18 mouse cellular contexts compared by ENCODE assay signal in genomic region chr5:135120753-135121152, GRCm38 (mm10). TPM values are rescaled to one million over a fixed set of nuclear protein-coding genes. Genes with fewer than 3 reads are reported as not detected.
DNase-seq lines count a peak whose midpoint lies in the region; ATAC-seq and TF ChIP-seq lines count a peak whose summit lies in the region.
"Had no signal": no experiment of that assay in that cellular context is flagged by ENCODE, and none has a peak within 500 bp of the region (broad histone marks: within the 10 kb centered on the region; RNA-seq: fewer than 3 reads in every experiment).

No protein-coding gene starts in this region.

- H3K36me3 ChIP-seq in MEL (ENCODE audit: control insufficient read depth in 1 of 2, insufficient read depth in 2 of 2, low read length in 2 of 2): no peaks in the 10 kb centered on the region
- H3K36me3 ChIP-seq: limb, embryonic 12.5 days; neural tube, embryonic 13.5 days had no signal

- TF ChIP-seq EP300 in MEL (IDR thresholded peaks at IDR 0.05; ENCODE audit: low read depth in 1 of 2, low read length in 2 of 2): no peak

- TF ChIP-seq CTCF in layer of hippocampus, adult 2 months (conservative IDR thresholded peaks at IDR 0.05): peak; percentile 32
- peak; percentile 17 to 61 (median 21); a peak in 4 of 6 replicates for TF ChIP-seq CTCF in MEL (IDR thresholded peaks at IDR 0.05 in 2 of 3, conservative IDR thresholded peaks at IDR 0.05 in 1 of 3; ENCODE audit: control insufficient read depth in 1 of 3, insufficient read depth in 1 of 3, low read depth in 2 of 3, low read length in 3 of 3, poor library complexity in 1 of 3, severe bottlenecking in 1 of 3)

- H3K9me3 ChIP-seq in MEL (replicated peaks; ENCODE audit: insufficient read depth, low read length): no peaks in the 10 kb centered on the region
- H3K9me3 ChIP-seq: limb, embryonic 12.5 days; neural tube, embryonic 13.5 days had no signal

- peaks cover 0 to 4% of the 10 kb centered on the region in 2 experiments; a peak in 2 of 4 replicates for H3K27me3 ChIP-seq in MEL (ENCODE audit: control insufficient read depth in 1 of 2, insufficient read depth in 2 of 2, low read length in 2 of 2)

- TF ChIP-seq RAD21 in MEL (IDR thresholded peaks at IDR 0.05; ENCODE audit: low read depth, low read length): peak; percentile 41

- H3K4me1 ChIP-seq in MEL (ENCODE audit: control insufficient read depth in 1 of 2, insufficient read depth in 2 of 2, low read length in 2 of 2): no peaks in the 10 kb centered on the region; a peak in 1 of 4 replicates
- H3K4me1 ChIP-seq: limb, embryonic 12.5 days; neural tube, embryonic 13.5 days had no signal

- no peak overlapping the region for H3K27ac ChIP-seq in layer of hippocampus, adult 2 months
- no peak overlapping the region for H3K27ac ChIP-seq in MEL (ENCODE audit: control insufficient read depth, low read depth, low read length)
- H3K27ac ChIP-seq: heart, adult 2 months; limb, embryonic 12.5 days; neural tube, embryonic 13.5 days had no signal

- H3K79me2 ChIP-seq in MEL (ENCODE audit: control insufficient read depth, insufficient read depth, low read length, poor library complexity): no peaks in the 10 kb centered on the region

- 0 out of 2 replicates have a peak, but pooled peaks have one; percentile 35 for ATAC-seq in megakaryocyte-erythroid progenitor cell, adult 5-6 weeks (replicated peaks; ENCODE audit: low FRiP score, low TSS enrichment, poor library complexity, severe bottlenecking)
- ATAC-seq: forebrain, embryonic 16.5 days; hindbrain, embryonic 16.5 days had no signal

- H3K9ac ChIP-seq in MEL (ENCODE audit: control insufficient read depth, low read depth, low read length, poor library complexity, severe bottlenecking): no peak overlapping the region
- H3K9ac ChIP-seq: limb, embryonic 12.5 days; neural tube, embryonic 13.5 days had no signal

- TF ChIP-seq POLR2A in MEL (IDR thresholded peaks at IDR 0.05; ENCODE audit: control insufficient read depth in 1 of 2, insufficient read depth in 1 of 2, low read depth in 1 of 2, low read length in 2 of 2, poor library complexity in 1 of 2): no peak

- H3K4me3 ChIP-seq in layer of hippocampus, adult 2 months: no peak overlapping the region
- H3K4me3 ChIP-seq in MEL (ENCODE audit: control insufficient read depth in 1 of 2, insufficient read depth in 1 of 2, low read depth in 2 of 2, low read length in 2 of 2): no peak overlapping the region
- H3K4me3 ChIP-seq: heart, adult 2 months; limb, embryonic 12.5 days; neural tube, embryonic 13.5 days had no signal

- no peak for DNase-seq in layer of hippocampus, adult 2 months (ENCODE audit: low spot score in 2 of 2)
- DNase-seq in layer of hippocampus, adult 11-12 months (ENCODE audit: low spot score): no peak
- DNase-seq in A20 (ENCODE audit: low read depth, low spot score) (peak; percentile 38), MEL (ENCODE audit: low read depth, low spot score) (peak; percentile 50)
- no peak for DNase-seq in gastrocnemius, adult 18-20 months (ENCODE audit: low spot score)
- no peak for DNase-seq in spleen, postnatal 4 days (ENCODE audit: low spot score in 2 of 2)
- DNase-seq: adrenal gland, postnatal 25 days; cerebellum, adult 9-11 months; gastrocnemius, postnatal 10 days; heart, adult 2 months; heart, postnatal 14 days; lung, adult 18-20 months had no signal

TF ChIP-seq in MEL, 35 proteins besides CTCF, POLR2A, EP300 and RAD21:
- peak; percentile 56 for TF ChIP-seq SMC3 (IDR thresholded peaks at IDR 0.05; ENCODE audit: low read depth, low read length)
- TF ChIP-seq CHD1 (IDR thresholded peaks at IDR 0.05; ENCODE audit: low read depth, low read length): no peak
- TF ChIP-seq MAZ (IDR thresholded peaks at IDR 0.05; ENCODE audit: low read depth, low read length): no peak
- no peak for TF ChIP-seq ZMIZ1 (IDR thresholded peaks at IDR 0.05; ENCODE audit: low read depth, low read length)
- no peak for TF ChIP-seq BHLHE40 (IDR thresholded peaks at IDR 0.05; ENCODE audit: borderline replicate concordance, low read depth, low read length)
- TF ChIP-seq MEF2A (IDR thresholded peaks at IDR 0.05; ENCODE audit: extremely low read depth, insufficient replicate concordance, low read depth, low read length, poor library complexity, severe bottlenecking): no peak
- no peak for TF ChIP-seq POLR2AphosphoS2 (IDR thresholded peaks at IDR 0.05; ENCODE audit: low read length)
- no peak for TF ChIP-seq TAL1 (IDR thresholded peaks at IDR 0.05; ENCODE audit: low read length)
- TF ChIP-seq MXI1 (IDR thresholded peaks at IDR 0.05; ENCODE audit: low read depth, low read length): no peak
- TF ChIP-seq MYC (IDR thresholded peaks at IDR 0.05; ENCODE audit: low read depth, low read length): 0 out of 2 replicates have a peak, but pooled peaks have one; percentile 40

RNA-seq across cellular contexts. Expression of gene Tbl2, which starts 28.7 kb away (rescaled TPM):
- total RNA-seq in layer of hippocampus, adult 2 months (2021): 10 to 100 TPM; 29.8 to 32.0 TPM
- 19.3 and 20.5 TPM in 2 replicates for total RNA-seq in MEL (2012; rRNA removed)
- 10 to 100 TPM in 1 of 2 experiments, not detected in 1; 30.3 TPM for polyA plus RNA-seq in MEL (2012; ENCODE audit: insufficient read depth in 1 of 2, insufficient read length in 2 of 2, low read depth in 1 of 2, low replicate concordance in 2 of 2, missing spikeins in 1 of 2)
- 11.6 and 13.3 TPM in 2 replicates for total RNA-seq in megakaryocyte-erythroid progenitor cell, adult 5-6 weeks (2014; fragmentation: Nextera tagmentation)
- total RNA-seq in megakaryocyte-erythroid progenitor cell, adult 5-6 weeks (2017): 19.8 and 20.4 TPM in 2 replicates
- total RNA-seq in gastrocnemius, adult 18-20 months (2021): 1 to 10 TPM; 7.0 to 7.6 TPM

RNA-seq across cellular contexts. Expression of gene Mlxipl, which starts 31.1 kb away (rescaled TPM):
- total RNA-seq in layer of hippocampus, adult 2 months (2021): 1 to 10 TPM; 6.2 to 6.7 TPM
- not detected in 2 replicates for total RNA-seq in MEL (2012; rRNA removed)
- polyA plus RNA-seq in MEL (2012; ENCODE audit: insufficient read depth in 1 of 2, insufficient read length in 2 of 2, low read depth in 1 of 2, low replicate concordance in 2 of 2, missing spikeins in 1 of 2): not detected
- not detected in 2 replicates for total RNA-seq in megakaryocyte-erythroid progenitor cell, adult 5-6 weeks (2014; fragmentation: Nextera tagmentation)
- total RNA-seq in megakaryocyte-erythroid progenitor cell, adult 5-6 weeks (2017): not detected in 2 replicates
- total RNA-seq in gastrocnemius, adult 18-20 months (2021): 10 to 100 TPM; 54.5 to 64.1 TPM

RNA-seq across cellular contexts. Expression of gene Vps37d, which starts 42.7 kb away (rescaled TPM):
- 10 to 100 TPM; 29.4 to 30.3 TPM for total RNA-seq in layer of hippocampus, adult 2 months (2021)
- 0.23 and 0.31 TPM in 2 replicates for total RNA-seq in MEL (2012; rRNA removed)
- 1 to 10 TPM in 1 of 2 experiments, not detected in 1; 1.2 TPM for polyA plus RNA-seq in MEL (2012; ENCODE audit: insufficient read depth in 1 of 2, insufficient read length in 2 of 2, low read depth in 1 of 2, low replicate concordance in 2 of 2, missing spikeins in 1 of 2)
- total RNA-seq in megakaryocyte-erythroid progenitor cell, adult 5-6 weeks (2014; fragmentation: Nextera tagmentation): not detected in 2 replicates
- 0.38 TPM in 1 of 2 replicates, not detected in the other for total RNA-seq in megakaryocyte-erythroid progenitor cell, adult 5-6 weeks (2017)
- total RNA-seq in gastrocnemius, adult 18-20 months (2021): under 1 TPM; 0.25 to 0.52 TPM
- total RNA-seq: megakaryocyte, adult 5-6 weeks had no signal

RNA-seq across cellular contexts. Expression of gene Bcl7b, which starts 47.3 kb away (rescaled TPM):
- total RNA-seq in layer of hippocampus, adult 2 months (2021): 10 to 100 TPM; 55.1 to 62.6 TPM
- 44.6 and 45.1 TPM in 2 replicates for total RNA-seq in MEL (2012; rRNA removed)
- 10 to 100 TPM in 1 of 2 experiments, not detected in 1; 76.0 TPM for polyA plus RNA-seq in MEL (2012; ENCODE audit: insufficient read depth in 1 of 2, insufficient read length in 2 of 2, low read depth in 1 of 2, low replicate concordance in 2 of 2, missing spikeins in 1 of 2)
- total RNA-seq in megakaryocyte-erythroid progenitor cell, adult 5-6 weeks (2014; fragmentation: Nextera tagmentation): 37.2 and 48.3 TPM in 2 replicates
- 25.1 and 33.3 TPM in 2 replicates for total RNA-seq in megakaryocyte-erythroid progenitor cell, adult 5-6 weeks (2017)
- 10 to 100 TPM; 26.3 to 31.3 TPM for total RNA-seq in gastrocnemius, adult 18-20 months (2021)

RNA-seq across cellular contexts. Expression of gene Bud23, which starts 56.0 kb away (rescaled TPM):
- 10 to 100 TPM; 49.9 to 53.4 TPM for total RNA-seq in layer of hippocampus, adult 2 months (2021)
- total RNA-seq in MEL (2012; rRNA removed): 87.5 and 101 TPM in 2 replicates
- polyA plus RNA-seq in MEL (2012; ENCODE audit: insufficient read depth in 1 of 2, insufficient read length in 2 of 2, low read depth in 1 of 2, low replicate concordance in 2 of 2, missing spikeins in 1 of 2): 100 to 1,000 TPM in 1 of 2 experiments, not detected in 1; 222 TPM
- 93.5 and 138 TPM in 2 replicates for total RNA-seq in megakaryocyte-erythroid progenitor cell, adult 5-6 weeks (2014; fragmentation: Nextera tagmentation)
- total RNA-seq in megakaryocyte-erythroid progenitor cell, adult 5-6 weeks (2017): 68.0 and 104 TPM in 2 replicates
- total RNA-seq in gastrocnemius, adult 18-20 months (2021): 10 to 100 TPM; 28.2 to 35.7 TPM

Comparison
In these comparisons a context has a peak if more than half of its experiments do, and no peak if none do; other contexts are left out.
1. DNase-seq: peak in A20 (single experiment) and MEL (single experiment); none in layer of hippocampus, adult 2 months (0 of 2), layer of hippocampus, adult 11-12 months (single experiment), gastrocnemius, adult 18-20 months (single experiment) and spleen, postnatal 4 days (0 of 2).
2. RNA of gene Mlxipl, which starts 31.1 kb away (total RNA-seq): 54.5 to 64.1 TPM in gastrocnemius, adult 18-20 months; 6.2 to 6.7 TPM in layer of hippocampus, adult 2 months, not detected in MEL and not detected in megakaryocyte-erythroid progenitor cell, adult 5-6 weeks; every median in the first group is over 4 times any median in the second.
3. RNA of gene Vps37d, which starts 42.7 kb away (total RNA-seq): 29.4 to 30.3 TPM in layer of hippocampus, adult 2 months; 0.25 to 0.52 TPM in gastrocnemius, adult 18-20 months, 0.23 to 0.31 TPM in MEL and 0.38 TPM in megakaryocyte-erythroid progenitor cell, adult 5-6 weeks; every median in the first group is over 10 times any median in the second.